Mouse (Mus musculus) layer of hippocampus, postnatal 10 days (tissue): ENCODE results near the gene Prom2. TPM values are rescaled to one million over a fixed set of nuclear protein-coding genes. Genes with fewer than 3 reads are reported as not detected.

Experiments
- DNase-seq, 2 experiments: peaks; one replicate each; pipeline ENCODE4 v3.0.0; 2021; ENCODE audit warnings: low spot score in 2 of 2
- long read RNA-seq: library from polyadenylated mRNA; stranded (forward); transcript quantifications from one replicate; pipeline ENCODE4 v2.0.0, GENCODE M21; 2023
- total RNA-seq, 2 experiments: library from RNA; stranded (reverse); gene quantifications; 2 replicates each; pipeline ENCODE4 v1.2.3; 2021

The Prom2 gene
- under 1 TPM; 0.07 to 0.14 TPM for total RNA-seq
- long read RNA-seq = 0 reads

DNA sequence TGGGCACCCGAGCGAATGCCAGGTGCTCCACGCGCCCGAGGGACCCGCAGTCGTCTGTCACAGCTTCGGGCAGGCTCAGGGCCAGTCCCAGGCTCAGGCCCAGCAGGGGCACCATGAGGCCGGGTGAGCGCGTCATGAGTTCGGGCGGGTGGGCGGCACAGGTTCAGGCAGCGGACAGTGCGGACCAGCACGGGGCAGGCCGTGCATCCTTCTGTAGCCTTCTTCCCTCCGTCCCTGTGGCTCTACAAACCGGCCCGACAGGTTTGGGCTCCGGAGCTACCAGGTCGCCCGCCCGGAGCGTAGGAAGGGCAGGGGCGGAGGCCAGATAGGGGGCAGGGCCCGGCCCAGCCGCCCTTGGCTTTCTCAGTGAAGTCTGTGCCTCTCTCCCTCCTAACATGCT lies at the start of gene Prom2:
Prom2 (minus strand) TSS at position 283 of the 400 bp plus-strand sequence.
- DNase-seq = no peak

GRCm38 (mm10) chr2:127590840-127591239 lies 49.6 kb upstream of the Prom2 start:
- DNase-seq = no peak

DNA sequence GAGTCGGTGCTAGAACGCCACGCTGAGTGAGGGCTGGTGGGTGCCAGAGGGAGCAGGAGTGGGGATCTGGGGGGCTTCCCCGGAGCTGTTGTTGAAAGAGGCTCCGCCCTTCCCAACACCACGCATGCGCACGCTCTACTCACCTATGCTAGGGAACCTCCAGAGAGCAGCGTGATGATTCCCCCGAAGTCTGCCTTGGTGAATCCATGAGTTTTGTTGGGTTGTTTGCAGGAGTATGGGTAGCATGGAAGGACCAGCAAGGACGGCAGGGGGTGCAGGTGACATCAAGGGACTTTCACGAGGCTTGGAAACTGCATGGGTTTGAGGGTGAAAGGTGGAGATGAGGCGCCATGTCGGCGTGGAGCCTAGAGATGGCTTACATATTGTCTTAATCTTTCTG lies 48.9 kb upstream of the Prom2 start:
- DNase-seq = no peak

DNA sequence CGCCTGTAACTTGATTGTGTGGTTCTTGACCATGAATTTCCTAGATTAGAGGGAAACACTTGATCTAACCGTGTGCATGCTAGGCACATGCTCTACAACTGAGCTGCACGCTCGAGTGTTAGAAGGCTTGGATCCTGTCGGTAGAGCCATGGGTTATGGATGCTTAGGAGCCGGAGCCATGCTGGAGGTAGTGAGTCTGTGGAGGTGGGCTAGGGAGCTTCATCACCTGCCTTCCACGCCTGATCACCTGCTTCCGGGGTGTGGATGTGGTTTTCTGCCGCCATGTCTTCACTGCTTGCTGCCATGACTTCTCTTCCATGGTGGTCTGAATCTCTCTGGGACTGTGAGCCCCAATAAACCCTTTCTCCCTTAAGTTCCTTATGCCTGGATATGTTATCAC lies 47.6 kb upstream of the Prom2 start:
- DNase-seq = no peak

GRCm38 (mm10) chr2:127587514-127587844 lies 46.2 kb upstream of the Prom2 start:
- no peak for DNase-seq

- peak; percentile 82 to 85 for DNase-seq
These were observed 45.6 kb upstream of the Prom2 start, which contains the start of the genes Zfp661 and Mrps5 for GRCm38 (mm10) chr2:127586694-127587513. Zfp661 (minus strand) TSS chr2:127587094. Mrps5 (plus strand) TSS chr2:127587222.

- peak; percentile 89 to 94 for DNase-seq
These were observed 43.2 kb upstream of the Prom2 start for GRCm38 (mm10) chr2:127584436-127584858.

DNA sequence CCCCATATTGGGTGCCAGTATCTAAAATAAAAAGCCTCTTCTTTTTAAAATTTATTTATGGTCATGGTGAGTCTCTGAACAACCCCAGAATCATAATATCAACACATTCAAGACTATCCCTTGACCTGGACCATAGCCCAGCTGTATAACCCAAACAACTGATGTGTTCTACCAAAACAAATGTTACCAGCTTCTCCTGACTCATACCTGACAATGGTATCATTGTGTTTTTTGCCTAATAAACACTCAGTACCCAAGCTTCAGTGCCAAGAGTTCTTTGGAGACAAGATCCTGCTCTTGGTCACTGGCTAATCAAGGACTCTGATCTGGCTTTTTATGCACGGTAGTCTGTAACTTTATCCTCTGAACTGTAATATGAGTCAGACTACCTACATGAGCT lies 32.1 kb upstream of the Prom2 start:
- no peak for DNase-seq

- DNase-seq = peak; percentile 98
These were observed 18.1 kb upstream of the Prom2 start for GRCm38 (mm10) chr2:127559070-127559966.

DNA sequence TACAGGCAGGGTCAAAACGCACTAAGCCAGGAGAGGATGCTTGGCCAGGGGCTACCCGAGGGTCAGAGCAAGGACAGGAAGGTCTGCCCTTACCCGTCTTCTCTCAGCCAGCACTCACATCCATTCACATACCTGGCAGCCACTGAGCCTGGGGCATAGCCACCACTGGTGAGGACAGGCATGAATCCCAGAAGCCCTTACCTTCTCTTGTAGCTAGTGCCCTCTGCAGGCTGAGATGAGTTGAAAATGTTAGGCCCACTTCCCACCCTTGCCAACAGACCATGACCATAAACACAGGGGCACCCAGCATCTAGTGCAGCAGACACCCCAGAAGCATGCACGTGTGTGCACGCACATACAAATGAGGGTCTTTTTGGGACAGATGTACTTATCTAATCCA lies 9.8 kb upstream of the Prom2 start:
- DNase-seq = peak; percentile 55 to 74

GRCm38 (mm10) chr2:127550446-127550845 lies 9.2 kb upstream of the Prom2 start:
- no peak for DNase-seq

DNA sequence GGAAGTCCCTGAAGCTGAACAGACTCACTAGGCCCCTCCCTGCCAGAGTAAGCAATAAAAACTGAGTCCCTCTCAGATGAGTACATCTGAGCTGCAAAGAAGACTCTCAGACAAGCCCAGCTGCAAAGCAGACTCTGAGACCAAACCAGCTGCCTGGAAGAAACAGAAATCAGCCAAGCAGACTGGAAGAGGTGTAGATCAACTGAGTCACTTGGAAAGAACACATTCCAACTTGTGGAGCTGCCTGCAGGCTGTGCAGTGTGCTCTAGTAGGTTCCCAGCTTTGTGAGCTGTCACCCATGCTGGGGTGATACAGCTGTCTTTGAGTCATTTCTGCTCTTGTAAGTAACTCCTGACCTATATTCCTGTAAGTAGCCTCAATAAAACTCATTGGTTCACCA lies 8.4 kb upstream of the Prom2 start:
- no peak for DNase-seq

DNA sequence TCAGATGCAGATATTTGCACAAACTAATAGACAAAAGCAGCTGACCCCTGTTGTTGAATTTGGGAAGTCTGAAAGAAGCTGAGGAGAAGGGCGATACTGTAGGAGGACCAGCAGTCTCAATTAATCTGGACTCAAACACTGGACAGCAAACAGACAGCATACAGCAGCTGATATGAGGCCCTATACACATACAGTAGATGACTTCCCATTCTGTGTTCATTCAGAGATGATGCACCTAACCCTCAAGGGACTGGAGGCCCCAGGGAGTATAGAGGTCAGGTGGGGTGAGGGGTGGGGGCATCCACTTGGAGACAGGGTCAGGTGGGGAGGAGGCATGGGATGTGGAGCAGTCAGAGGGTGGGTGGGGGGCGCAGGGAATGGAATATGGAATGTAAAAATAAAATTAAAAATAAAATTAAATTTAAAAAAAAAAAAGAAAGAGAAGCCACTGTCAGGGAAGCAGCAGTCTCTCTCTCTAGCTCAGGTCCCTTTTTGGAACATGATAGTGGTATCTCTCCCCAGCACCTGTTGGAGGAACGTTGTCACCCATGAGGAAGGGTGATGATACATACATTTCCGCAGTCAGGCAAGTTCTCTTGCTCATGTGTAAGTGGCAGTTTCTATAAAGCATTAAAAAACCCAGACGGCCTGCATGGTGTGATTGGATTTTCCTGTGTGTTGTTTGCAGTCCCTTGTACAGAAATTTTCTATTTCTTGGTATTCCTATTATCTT lies 7.2 kb upstream of the Prom2 start:
- no peak for DNase-seq

GRCm38 (mm10) chr2:127541697-127542096 lies 430 bp upstream of the Prom2 start:
- DNase-seq = no peak

DNA sequence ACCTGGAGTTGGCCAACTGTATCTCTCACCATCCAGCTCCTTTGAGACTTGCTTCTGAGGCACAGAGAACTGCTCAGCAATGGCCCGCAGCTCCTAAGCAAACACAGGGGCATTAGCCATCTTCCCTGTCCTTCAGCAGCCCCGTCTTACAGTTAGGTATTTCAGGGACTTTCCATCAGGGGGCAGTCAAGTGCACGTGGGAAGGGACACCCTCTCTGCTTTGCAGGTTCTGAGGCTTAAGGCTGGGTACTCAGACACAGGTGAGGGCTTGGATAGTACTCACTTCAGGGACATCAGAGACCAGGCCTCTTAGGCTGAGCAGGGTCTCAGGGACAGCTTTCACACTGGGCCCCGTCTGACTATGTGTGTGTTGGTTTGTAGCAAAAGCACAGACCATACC lies 1.8 kb downstream of the Prom2 start:
- DNase-seq = peak in 1 of 2 experiments; percentile 34

DNA sequence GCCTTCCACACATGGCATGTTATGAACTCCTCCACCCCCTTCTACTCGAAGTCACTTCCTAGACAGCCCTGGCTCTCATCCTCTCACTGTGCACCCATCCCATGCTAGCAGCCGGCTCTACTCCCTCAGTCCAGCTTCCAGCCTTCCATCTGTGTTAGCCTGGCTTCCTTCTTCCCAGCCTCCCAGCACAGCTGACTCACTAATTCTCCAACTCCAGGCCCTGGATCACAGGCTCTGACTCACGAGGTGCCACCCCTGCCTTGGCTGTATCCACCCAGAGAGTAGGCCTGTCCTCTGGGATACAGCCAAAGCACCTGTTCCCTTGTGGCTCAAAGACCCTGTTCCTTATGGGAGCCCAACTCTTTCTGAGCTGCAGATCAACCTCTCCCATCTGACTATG lies 3.7 kb downstream of the Prom2 start:
- DNase-seq = no peak

- peak in 1 of 2 experiments; percentile 18 for DNase-seq
These were observed 5.9 kb downstream of the Prom2 start for GRCm38 (mm10) chr2:127535363-127535762.

GRCm38 (mm10) chr2:127532379-127532778 lies 8.9 kb downstream of the Prom2 start:
- DNase-seq = no peak

GRCm38 (mm10) chr2:127531592-127531991 lies 9.7 kb downstream of the Prom2 start:
- no peak for DNase-seq

DNA sequence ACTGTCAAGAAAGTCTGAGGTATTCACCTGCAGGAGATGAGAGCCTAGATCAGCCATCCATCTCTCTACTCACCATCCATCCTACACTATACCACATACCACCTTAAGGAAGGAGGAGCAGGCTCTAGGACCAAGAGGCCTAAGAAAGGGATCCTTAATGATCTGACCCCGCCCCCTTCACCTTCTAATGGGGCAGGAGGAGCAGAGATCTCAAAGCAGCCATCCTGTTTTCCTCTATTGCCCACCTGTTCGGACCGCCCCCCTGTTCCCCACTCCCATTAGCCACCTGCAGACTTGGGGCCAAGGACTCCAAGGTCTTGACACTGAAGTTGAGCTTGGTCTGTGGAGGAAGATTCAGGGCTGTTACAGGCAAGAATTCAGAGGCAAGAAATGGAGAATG lies 10.8 kb downstream of the Prom2 start:
- no peak for DNase-seq

- DNase-seq = no peak
These were observed 16.1 kb downstream of the Prom2 start for GRCm38 (mm10) chr2:127525004-127525775.
